Mouse (Mus musculus): ENCODE data around the gene Pld4.

Pld4 gene

DNA sequence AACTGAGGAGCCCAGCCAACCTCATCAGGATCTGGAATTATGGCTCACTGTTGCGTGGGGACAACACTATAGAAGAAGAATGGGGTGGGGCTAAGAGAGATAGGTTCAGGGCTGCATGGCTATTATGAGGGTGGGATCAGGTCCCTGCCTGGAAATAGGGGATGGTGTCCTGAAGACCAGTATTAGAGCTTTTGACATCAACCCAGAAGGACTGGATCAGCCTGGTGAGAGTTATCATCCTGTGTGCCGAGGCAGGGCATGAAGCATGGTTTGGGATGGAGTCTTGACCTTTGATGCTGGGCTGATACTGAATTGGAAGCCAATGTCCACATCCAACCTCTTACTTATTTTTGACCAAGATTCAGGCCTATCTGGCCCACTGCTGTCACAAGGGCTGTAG lies 9.3 kb downstream of the Pld4 start:
- TF ChIP-seq GATA4 (IDR thresholded peaks at IDR 0.05; ENCODE audit: insufficient replicate concordance, low read length) = no peak

DNA sequence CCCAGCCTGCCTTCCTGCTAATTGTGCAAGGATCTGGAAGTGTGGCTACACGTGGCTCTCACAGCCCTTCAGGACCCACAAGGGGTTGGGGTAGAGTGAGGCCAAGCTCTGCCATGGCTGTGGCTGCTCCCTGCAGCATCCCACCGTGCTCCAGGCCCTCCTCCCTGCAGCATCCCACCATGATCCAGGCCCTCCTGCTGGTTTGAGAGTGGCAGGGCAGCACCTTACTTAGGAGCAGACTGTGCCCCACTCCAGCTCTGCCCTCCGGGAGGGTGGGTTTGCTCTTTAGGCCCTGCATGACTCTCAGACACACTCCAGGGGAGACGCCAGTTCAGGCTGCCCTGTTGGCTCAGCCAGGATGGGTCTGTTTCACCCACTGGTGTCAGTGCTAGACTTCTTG lies 9.9 kb downstream of the Pld4 start:
- TF ChIP-seq GATA4 (IDR thresholded peaks at IDR 0.05; ENCODE audit: insufficient replicate concordance, low read length) = no peak

- TF ChIP-seq GATA4 (IDR thresholded peaks at IDR 0.05; ENCODE audit: insufficient replicate concordance, low read length) = no peak
These were observed 11.9 kb downstream of the Pld4 start for GRCm38 (mm10) chr12:112772306-112772705.

GRCm38 (mm10) chr12:112773366-112773765 lies 12.9 kb downstream of the Pld4 start:
- TF ChIP-seq GATA4 (IDR thresholded peaks at IDR 0.05; ENCODE audit: insufficient replicate concordance, low read length) = no peak

- TF ChIP-seq GATA4 (IDR thresholded peaks at IDR 0.05; ENCODE audit: insufficient replicate concordance, low read length) = no peak
These were observed 13.6 kb downstream of the Pld4 start for GRCm38 (mm10) chr12:112774026-112774425.

DNA sequence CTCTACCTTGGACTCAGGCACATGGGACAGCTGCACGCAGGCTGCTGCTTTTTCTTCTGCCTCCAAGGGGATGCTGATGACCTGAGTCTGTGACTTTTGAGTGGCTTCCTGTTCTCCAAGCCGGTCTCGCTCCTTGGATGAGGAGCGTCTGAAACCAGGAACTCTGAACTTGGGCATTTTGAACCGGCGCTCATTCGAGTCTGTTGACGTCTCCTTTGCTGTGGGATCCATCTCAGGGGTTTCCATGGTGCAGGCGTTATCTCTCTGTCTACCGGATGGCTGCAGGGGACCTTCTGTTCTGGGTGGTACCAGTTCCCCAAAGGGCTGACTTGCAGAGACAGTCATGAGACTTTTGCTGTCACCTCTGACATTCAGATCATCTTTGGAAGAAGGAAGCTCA lies 14.0 kb downstream of the Pld4 start:
- TF ChIP-seq GATA4 (IDR thresholded peaks at IDR 0.05; ENCODE audit: insufficient replicate concordance, low read length) = no peak

DNA sequence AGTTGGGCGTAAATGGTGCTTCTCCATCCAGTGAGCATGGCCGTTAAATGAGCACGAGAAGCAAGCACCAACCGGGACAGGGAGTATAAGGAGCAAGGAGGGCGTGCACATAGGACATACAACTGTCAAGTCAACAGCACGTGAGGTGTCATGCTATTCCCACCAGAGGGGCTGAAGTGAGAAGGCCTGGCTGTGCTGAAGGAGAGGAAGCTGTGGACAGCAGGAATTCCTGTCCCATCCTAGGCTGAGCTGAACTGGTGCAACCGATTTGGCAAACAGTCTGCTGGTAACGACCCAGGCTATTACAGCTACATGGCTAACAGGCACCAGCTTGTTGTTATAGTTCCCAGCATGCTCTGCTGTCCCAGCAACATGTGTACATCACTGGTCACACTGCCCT lies 30.6 kb downstream of the Pld4 start:
- no peak for TF ChIP-seq GATA4 (IDR thresholded peaks at IDR 0.05; ENCODE audit: insufficient replicate concordance, low read length)

DNA sequence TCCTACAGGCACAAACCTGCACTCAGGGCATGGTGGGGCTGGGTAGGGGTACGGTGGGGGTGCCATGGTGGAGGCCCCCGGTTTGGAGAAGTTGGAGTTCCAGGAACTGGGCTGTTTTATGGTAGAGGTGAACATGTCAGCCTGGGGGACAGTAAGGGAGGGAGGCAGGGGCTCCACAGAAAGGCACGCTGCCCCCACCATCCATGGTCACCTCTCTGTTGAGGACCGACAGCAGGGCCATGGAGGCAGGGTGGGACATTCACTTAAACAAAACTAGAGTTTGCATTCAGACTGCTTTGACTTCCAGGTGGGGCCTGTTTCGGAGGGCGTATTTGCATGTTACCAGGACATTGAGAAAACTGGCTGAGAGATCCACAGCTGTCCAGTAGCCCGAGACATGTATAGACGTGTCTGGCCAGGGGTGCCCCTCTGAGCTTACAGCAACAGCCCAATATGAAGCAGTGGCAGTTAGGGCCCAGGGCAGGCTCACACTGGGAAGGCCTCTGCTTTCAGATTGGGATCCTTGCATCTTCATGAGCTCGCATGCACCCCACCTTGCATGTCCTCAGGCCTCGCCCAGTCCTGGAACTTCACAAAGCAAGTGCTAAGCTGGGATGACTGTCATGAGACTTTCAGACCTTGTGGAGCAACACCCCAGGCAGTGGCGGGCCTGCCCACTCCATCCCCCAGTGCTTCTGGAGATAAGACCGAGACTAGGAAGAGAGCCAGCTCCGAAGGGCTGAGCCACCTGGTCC lies 33.3 kb downstream of the Pld4 start:
- TF ChIP-seq GATA4 (IDR thresholded peaks at IDR 0.05; ENCODE audit: insufficient replicate concordance, low read length) = no peak

- no peak for TF ChIP-seq GATA4 (IDR thresholded peaks at IDR 0.05; ENCODE audit: insufficient replicate concordance, low read length)
These were observed 33.9 kb downstream of the Pld4 start for GRCm38 (mm10) chr12:112794356-112794816.

GRCm38 (mm10) chr12:112794998-112795397 lies 34.5 kb downstream of the Pld4 start:
- TF ChIP-seq GATA4 (IDR thresholded peaks at IDR 0.05; ENCODE audit: insufficient replicate concordance, low read length) = no peak

DNA sequence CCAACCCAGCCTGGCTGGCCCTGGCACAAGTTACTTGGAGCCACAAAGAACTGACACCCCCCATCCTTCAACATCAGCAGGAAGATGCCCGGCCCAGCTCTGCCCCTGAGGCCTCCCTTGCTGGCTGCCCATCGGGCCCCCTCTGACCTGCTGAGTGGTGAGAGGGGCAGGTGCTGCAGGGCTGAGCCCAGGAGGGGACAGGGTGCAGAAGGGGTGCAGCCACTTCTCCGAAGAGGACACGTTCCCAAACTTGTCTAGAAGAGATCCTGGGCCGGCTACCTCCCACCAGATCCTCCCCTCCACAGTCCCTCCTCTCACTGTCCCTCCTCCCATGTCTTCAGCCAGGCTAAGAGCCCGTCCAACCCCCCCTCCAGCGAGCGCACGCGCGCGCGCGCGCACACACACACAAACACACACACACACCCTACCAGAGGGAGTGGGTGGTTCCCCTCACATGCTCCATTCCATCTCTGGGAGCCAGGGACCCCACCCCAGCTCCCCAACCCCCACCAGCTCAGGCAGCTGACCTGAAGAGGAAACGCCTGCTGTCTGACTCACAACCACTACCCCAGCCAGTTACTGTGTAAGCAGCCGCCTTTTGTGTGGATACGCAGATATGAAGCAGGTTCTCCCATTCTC lies 35.1 kb downstream of the Pld4 start:
- TF ChIP-seq GATA4 (IDR thresholded peaks at IDR 0.05; ENCODE audit: insufficient replicate concordance, low read length) = no peak

DNA sequence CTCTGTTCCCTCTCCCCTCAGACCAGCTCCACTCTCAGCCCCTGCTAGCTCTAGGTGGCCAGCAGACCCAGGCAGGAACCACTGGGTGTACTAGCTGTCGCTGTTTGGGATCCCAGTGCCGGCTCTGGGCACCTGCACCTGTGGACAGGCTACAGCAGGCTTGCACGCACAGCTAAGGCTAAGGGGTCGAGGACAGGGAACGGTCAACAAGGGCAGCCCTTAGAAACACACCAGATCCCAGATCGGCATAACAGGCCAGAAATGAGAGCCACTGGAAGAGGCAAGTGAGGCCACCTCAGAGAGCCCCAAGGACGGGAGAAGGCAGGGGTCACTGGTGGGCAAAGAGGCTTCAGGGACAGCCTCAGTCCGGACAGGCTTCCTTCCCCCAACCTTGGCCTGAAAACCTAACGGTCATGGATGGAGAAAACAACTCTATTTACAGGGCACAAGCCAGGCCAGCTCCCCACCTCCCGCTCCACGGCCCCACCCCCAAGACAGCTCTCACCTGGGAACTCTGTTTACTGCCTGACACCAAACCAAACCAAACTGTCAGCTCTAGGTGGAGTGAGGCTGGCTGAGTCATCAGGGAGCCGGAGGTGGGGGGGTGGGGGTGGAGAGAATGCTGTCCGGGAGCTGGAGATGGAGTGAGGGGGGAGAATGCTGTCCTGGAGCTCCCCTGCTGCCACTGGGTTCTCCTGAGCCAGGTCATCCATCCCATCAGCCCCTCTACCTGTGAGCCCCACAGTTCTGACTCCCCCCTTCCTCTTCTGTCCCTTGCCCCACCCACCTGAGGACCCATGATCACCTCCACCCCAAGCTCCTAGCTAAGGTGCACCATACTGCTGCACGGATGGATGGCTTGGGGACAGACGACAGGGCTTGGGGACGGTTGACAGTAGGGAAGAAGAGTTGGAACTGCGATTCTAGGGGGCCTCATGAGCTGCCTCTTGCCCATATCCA lies 36.4 kb downstream of the Pld4 start:
- TF ChIP-seq GATA4 (IDR thresholded peaks at IDR 0.05; ENCODE audit: insufficient replicate concordance, low read length) = no peak

DNA sequence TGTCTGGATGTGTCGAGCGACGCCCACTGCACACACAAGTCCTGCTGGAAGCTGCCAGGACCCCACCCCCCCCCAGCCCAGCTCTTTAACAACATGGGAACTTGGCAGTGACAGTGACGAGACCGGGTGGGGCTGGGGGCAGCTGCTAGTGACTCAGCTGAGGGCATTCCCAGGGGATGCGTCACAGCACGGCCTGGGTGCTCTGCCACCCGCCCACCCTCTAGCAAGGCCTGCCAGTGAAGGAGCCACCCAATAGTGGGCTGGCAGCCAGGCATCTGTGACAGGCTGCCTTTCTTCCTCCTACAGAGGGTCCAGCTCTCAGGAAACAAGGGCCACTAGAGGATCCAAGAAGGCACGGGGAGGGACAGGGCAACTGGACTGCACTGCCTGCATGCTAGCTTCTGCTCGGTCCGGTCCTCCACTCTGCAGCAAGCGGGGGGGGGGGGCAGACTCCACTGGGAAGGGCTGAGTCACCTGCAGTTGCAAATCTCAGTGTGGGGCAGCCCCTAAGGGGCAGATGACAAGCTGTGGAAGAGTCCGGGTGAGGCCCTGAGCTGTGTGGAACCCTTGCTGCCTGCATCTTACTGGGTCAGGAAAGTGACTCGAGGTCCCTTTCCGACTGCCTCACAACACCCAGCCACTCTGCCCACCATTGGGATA lies 37.3 kb downstream of the Pld4 start:
- no peak for TF ChIP-seq GATA4 (IDR thresholded peaks at IDR 0.05; ENCODE audit: insufficient replicate concordance, low read length)

- no peak for TF ChIP-seq GATA4 (IDR thresholded peaks at IDR 0.05; ENCODE audit: insufficient replicate concordance, low read length)
These were observed 37.9 kb downstream of the Pld4 start for GRCm38 (mm10) chr12:112798332-112798681.

- TF ChIP-seq GATA4 (IDR thresholded peaks at IDR 0.05; ENCODE audit: insufficient replicate concordance, low read length) = no peak
These were observed 38.3 kb downstream of the Pld4 start for GRCm38 (mm10) chr12:112798716-112799115.
